Mouse (Mus musculus): ENCODE data around the gene Elp4. TPM values are rescaled to one million over a fixed set of nuclear protein-coding genes. Genes with fewer than 3 reads are reported as not detected.

Gene Elp4
- polyA plus RNA-seq, 1 experiment from 2014 or later, result 42.1 TPM

GRCm38 (mm10) chr2:105779320-105779891, 125.0 kb downstream of the Elp4 start:
- Histone ChIP-seq H3K4me2 (replicated peaks) (no peak overlapping the region), H3K9me3 (no peaks in the 10 kb centered on the region), H3K9ac (replicated peaks) (no peak overlapping the region), H3K4me1 (no peaks in the 10 kb centered on the region), H3K36me3 (no peaks in the 10 kb centered on the region), H3K27ac (replicated peaks) (no peak overlapping the region), H3K4me3 (no peak overlapping the region), H3K27me3 (no peaks in the 10 kb centered on the region)
- 13% methylated on average over 6 of the region's 6 CpGs for WGBS
- ATAC-seq (replicated peaks), result no peak

- 94% methylated on average over 3 of the region's 3 CpGs for WGBS
- no peaks in the 10 kb centered on the region for H3K4me1 ChIP-seq
- H3K4me2 ChIP-seq (replicated peaks), result no peak overlapping the region
These were observed 133.1 kb downstream of the Elp4 start for GRCm38 (mm10) chr2:105771314-105771713.

GRCm38 (mm10) chr2:105769747-105770328, 134.5 kb downstream of the Elp4 start:
- Histone ChIP-seq H3K4me3 (no peak overlapping the region), H3K36me3 (no peaks in the 10 kb centered on the region), H3K9ac (replicated peaks) (no peak overlapping the region), H3K27me3 (no peaks in the 10 kb centered on the region), H3K4me1 (no peaks in the 10 kb centered on the region), H3K4me2 (replicated peaks) (no peak overlapping the region), H3K27ac (replicated peaks) (no peak overlapping the region), H3K9me3 (no peaks in the 10 kb centered on the region)
- ATAC-seq (replicated peaks), result no peak
- 51% methylated on average over 4 of the region's 4 CpGs for WGBS

More at GRCm38 (mm10) chr2:105771314-105771713, 133.1 kb downstream of the Elp4 start:
- Histone ChIP-seq H3K27me3 (no peaks in the 10 kb centered on the region), H3K4me3 (no peak overlapping the region), H3K36me3 (no peaks in the 10 kb centered on the region), H3K9ac (replicated peaks) (no peak overlapping the region), H3K9me3 (no peaks in the 10 kb centered on the region), H3K27ac (replicated peaks) (no peak overlapping the region)
- ATAC-seq (replicated peaks), result no peak

GRCm38 (mm10) chr2:105753512-105753911, 150.9 kb downstream of the Elp4 start:
- Histone ChIP-seq H3K27me3 (no peaks in the 10 kb centered on the region), H3K4me2 (replicated peaks) (no peak overlapping the region), H3K36me3 (no peaks in the 10 kb centered on the region), H3K9ac (replicated peaks) (no peak overlapping the region), H3K27ac (replicated peaks) (0 out of 2 replicates have a peak overlapping the region, but pooled peaks have one; percentile 29), H3K9me3 (no peaks in the 10 kb centered on the region), H3K4me3 (no peak overlapping the region), H3K4me1 (peaks cover 14% of the 10 kb centered on the region)
- 11% methylated on average over 1 of the region's 1 CpGs for WGBS
- peak; percentile 64; the same call in 1 of the 2 replicates for ATAC-seq (replicated peaks)

- H3K4me3 ChIP-seq, result no peak overlapping the region
- 93% methylated on average over 5 of the region's 5 CpGs for WGBS
- no peak overlapping the region for H3K4me2 ChIP-seq (replicated peaks)
- no peaks in the 10 kb centered on the region for H3K9me3 ChIP-seq
- H3K27ac ChIP-seq (replicated peaks), result no peak overlapping the region
- H3K9ac ChIP-seq (replicated peaks), result no peak overlapping the region
- no peaks in the 10 kb centered on the region; the same call in 1 of the 2 replicates for H3K27me3 ChIP-seq
- ATAC-seq (replicated peaks), result no peak
- H3K36me3 ChIP-seq, result no peaks in the 10 kb centered on the region
- peaks cover 10% of the 10 kb centered on the region for H3K4me1 ChIP-seq
These were observed 155.3 kb downstream of the Elp4 start for GRCm38 (mm10) chr2:105749111-105749510.

- H3K4me2 ChIP-seq (replicated peaks), result no peak overlapping the region
- no peaks in the 10 kb centered on the region for H3K36me3 ChIP-seq
- no peaks in the 10 kb centered on the region; the same call in 1 of the 2 replicates for H3K27me3 ChIP-seq
- ATAC-seq (replicated peaks), result no peak
- no peaks in the 10 kb centered on the region for H3K4me1 ChIP-seq
- H3K9ac ChIP-seq (replicated peaks), result no peak overlapping the region
- no peak overlapping the region for H3K4me3 ChIP-seq
- H3K9me3 ChIP-seq, result no peaks in the 10 kb centered on the region
- WGBS, result 84% methylated on average over 7 of the region's 7 CpGs
- no peak overlapping the region for H3K27ac ChIP-seq (replicated peaks)
These were observed 157.5 kb downstream of the Elp4 start for GRCm38 (mm10) chr2:105746896-105747295.

- Histone ChIP-seq H3K27me3 (no peaks in the 10 kb centered on the region), H3K9ac (replicated peaks) (no peak overlapping the region), H3K4me1 (no peaks in the 10 kb centered on the region), H3K4me3 (no peak overlapping the region), H3K9me3 (no peaks in the 10 kb centered on the region), H3K27ac (replicated peaks) (no peak overlapping the region), H3K4me2 (replicated peaks) (no peak overlapping the region), H3K36me3 (no peaks in the 10 kb centered on the region)
- ATAC-seq (replicated peaks), result no peak
These were observed 168.2 kb downstream of the Elp4 start for GRCm38 (mm10) chr2:105736166-105736565.

GRCm38 (mm10) chr2:105730704-105731103, 173.7 kb downstream of the Elp4 start:
- ATAC-seq (replicated peaks), result 0 out of 2 replicates have a peak, but pooled peaks have one; percentile 48

GRCm38 (mm10) chr2:105726657-105727056, 177.7 kb downstream of the Elp4 start:
- Histone ChIP-seq H3K4me3 (no peak overlapping the region), H3K27me3 (peaks cover 9% of the 10 kb centered on the region; the same call in 1 of the 2 replicates), H3K36me3 (no peaks in the 10 kb centered on the region), H3K27ac (replicated peaks) (no peak overlapping the region), H3K9me3 (no peaks in the 10 kb centered on the region), H3K9ac (replicated peaks) (no peak overlapping the region), H3K4me2 (replicated peaks) (no peak overlapping the region), H3K4me1 (peaks cover 6% of the 10 kb centered on the region; the same call in 1 of the 2 replicates)
- no peak for ATAC-seq (replicated peaks)
- WGBS, result 47% methylated on average over 9 of the region's 9 CpGs

More at GRCm38 (mm10) chr2:105730704-105731103, 173.7 kb downstream of the Elp4 start:
- Histone ChIP-seq H3K4me2 (replicated peaks) (no peak overlapping the region), H3K9me3 (no peaks in the 10 kb centered on the region), H3K36me3 (no peaks in the 10 kb centered on the region), H3K4me1 (no peaks in the 10 kb centered on the region), H3K27ac (replicated peaks) (no peak overlapping the region), H3K4me3 (no peak overlapping the region), H3K9ac (replicated peaks) (no peak overlapping the region), H3K27me3 (peaks cover 3% of the 10 kb centered on the region; the same call in 1 of the 2 replicates)
- 76% methylated on average over 3 of the region's 3 CpGs for WGBS

GRCm38 (mm10) chr2:105715409-105716115, 188.8 kb downstream of the Elp4 start:
- Histone ChIP-seq H3K9me3 (no peaks in the 10 kb centered on the region), H3K4me1 (peaks cover 33% of the 10 kb centered on the region), H3K36me3 (no peaks in the 10 kb centered on the region), H3K4me2 (replicated peaks) (no peak overlapping the region), H3K9ac (replicated peaks) (no peak overlapping the region), H3K27me3 (peaks cover 13% of the 10 kb centered on the region; the same call in 1 of the 2 replicates), H3K27ac (replicated peaks) (peak overlapping the region; percentile 46; the same call in 1 of the 2 replicates), H3K4me3 (no peak overlapping the region)
- ATAC-seq (replicated peaks), result peak; percentile 56
- 29% methylated on average over 8 of the region's 8 CpGs for WGBS

GRCm38 (mm10) chr2:105710511-105710910, 193.9 kb downstream of the Elp4 start:
- 84% methylated on average over 3 of the region's 3 CpGs for WGBS
- ATAC-seq (replicated peaks), result no peak
- Histone ChIP-seq H3K27ac (replicated peaks) (no peak overlapping the region), H3K4me2 (replicated peaks) (no peak overlapping the region), H3K36me3 (no peaks in the 10 kb centered on the region), H3K4me1 (peaks cover 7% of the 10 kb centered on the region), H3K9me3 (no peaks in the 10 kb centered on the region), H3K9ac (replicated peaks) (no peak overlapping the region), H3K4me3 (no peak overlapping the region), H3K27me3 (0 out of 2 replicates have a peak, but pooled peaks cover 3% of the 10 kb centered on the region)

- no peak overlapping the region for H3K27ac ChIP-seq (replicated peaks)
- no peak overlapping the region for H3K4me3 ChIP-seq
- no peak overlapping the region for H3K4me2 ChIP-seq (replicated peaks)
- no peaks in the 10 kb centered on the region for H3K27me3 ChIP-seq
- H3K36me3 ChIP-seq, result no peaks in the 10 kb centered on the region
- H3K9ac ChIP-seq (replicated peaks), result no peak overlapping the region
- 67% methylated on average over 3 of the region's 3 CpGs for WGBS
- no peak for ATAC-seq (replicated peaks)
- no peaks in the 10 kb centered on the region for H3K9me3 ChIP-seq
- peaks cover 4% of the 10 kb centered on the region; the same call in 1 of the 2 replicates for H3K4me1 ChIP-seq
These were observed 195.2 kb downstream of the Elp4 start for GRCm38 (mm10) chr2:105709126-105709525.
